Mouse (Mus musculus): ENCODE measurements at regions not wholly inside any gene's neighbourhood (a gene's known extent, or its start where the extent isn't known, plus 50 kb on each side); places are given as distances from the start of the nearest gene placed in this dataset.

DNA sequence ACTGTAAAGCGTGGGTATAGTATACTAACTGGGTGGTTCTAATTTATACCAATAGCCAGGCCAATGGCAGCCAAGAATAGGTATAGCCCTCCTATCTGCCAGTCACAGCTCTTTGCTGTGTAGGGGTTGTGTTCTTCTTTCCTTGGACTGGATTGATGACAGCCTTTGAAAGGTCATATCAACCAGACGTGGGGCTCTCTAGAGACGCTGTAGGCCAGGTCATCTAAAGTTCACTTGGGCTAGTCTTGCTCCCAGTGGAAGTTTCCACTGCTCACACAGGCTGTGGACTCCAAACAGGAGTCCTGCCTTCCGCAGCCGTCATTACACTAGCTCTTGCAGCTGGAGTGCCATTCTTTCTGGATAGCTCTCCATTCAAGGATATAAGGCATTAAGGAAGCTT lies 220.3 kb downstream of the Gja1 start:
- no peak for DNase-seq

DNA sequence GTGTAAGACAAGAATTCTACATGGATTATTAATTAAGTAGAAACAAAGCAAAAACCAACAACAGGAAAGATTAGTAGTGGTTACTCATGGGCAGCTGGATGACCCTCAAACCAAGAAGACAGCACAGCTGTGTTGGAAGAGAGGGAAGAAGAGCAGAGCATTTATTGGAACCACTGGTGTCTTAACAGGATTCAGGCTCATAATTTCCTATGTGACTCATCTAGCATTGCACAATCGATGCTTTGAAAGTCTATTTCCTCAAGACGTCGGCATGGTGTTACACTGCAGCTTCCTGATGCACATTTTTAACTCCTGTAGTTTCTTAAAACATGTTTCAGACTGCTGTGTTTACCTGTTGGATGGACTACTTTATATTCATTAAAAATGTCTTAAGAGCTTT lies 221.1 kb downstream of the Gja1 start:
- DNase-seq = no peak

DNA sequence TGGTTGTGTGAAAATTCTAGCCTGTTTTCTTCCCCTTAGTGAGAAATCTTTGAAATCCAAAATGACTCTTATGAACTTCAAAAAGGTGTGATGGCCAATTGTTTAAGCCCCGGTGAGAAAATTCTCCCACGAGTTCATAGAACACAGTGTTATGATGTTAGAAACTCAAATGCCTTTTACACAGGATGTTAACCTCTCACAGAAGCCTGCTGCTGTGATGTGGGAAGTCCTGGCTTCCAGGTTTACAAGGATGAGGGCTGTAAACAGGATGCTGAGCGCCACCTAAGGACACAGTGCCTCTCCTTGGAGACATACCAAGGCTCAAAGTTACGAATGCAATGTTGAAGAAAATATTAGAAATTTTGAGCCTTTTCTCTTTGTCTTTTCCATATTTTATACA lies 222.8 kb downstream of the Gja1 start:
- DNase-seq = peak; percentile 13

GRCm38 (mm10) chr10:56611564-56612288 lies 234.6 kb downstream of the Gja1 start:
- no peak for DNase-seq

GRCm38 (mm10) chr10:56642656-56643055 lies 265.5 kb downstream of the Gja1 start:
- DNase-seq = no peak

- no peak for DNase-seq
Measured at GRCm38 (mm10) chr10:56643376-56644135, 266.4 kb downstream of the Gja1 start.

- no peak for DNase-seq
Measured at GRCm38 (mm10) chr10:56660501-56660900, 283.4 kb downstream of the Gja1 start.

DNA sequence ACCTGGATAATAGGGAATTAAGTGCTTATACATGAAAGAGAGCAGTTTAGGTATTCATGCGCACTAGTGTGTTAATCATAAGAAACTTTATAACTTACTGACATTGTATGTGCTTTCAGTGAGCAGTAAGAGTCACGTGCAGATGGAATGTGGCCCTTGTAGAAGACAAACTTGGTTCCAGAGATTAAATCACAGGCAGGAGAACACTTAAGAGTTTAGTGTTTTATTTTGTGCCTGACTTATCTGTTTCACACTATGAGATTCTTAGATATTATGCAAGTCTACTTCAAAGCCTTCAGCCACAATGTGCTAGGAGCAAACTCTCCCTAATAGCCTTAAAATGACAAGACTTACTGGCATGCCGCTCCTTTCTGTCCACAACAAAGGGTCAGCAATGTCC lies 296.8 kb downstream of the Gja1 start:
- DNase-seq = no peak

GRCm38 (mm10) chr10:56682901-56683300 lies 305.8 kb downstream of the Gja1 start:
- DNase-seq = no peak

DNA sequence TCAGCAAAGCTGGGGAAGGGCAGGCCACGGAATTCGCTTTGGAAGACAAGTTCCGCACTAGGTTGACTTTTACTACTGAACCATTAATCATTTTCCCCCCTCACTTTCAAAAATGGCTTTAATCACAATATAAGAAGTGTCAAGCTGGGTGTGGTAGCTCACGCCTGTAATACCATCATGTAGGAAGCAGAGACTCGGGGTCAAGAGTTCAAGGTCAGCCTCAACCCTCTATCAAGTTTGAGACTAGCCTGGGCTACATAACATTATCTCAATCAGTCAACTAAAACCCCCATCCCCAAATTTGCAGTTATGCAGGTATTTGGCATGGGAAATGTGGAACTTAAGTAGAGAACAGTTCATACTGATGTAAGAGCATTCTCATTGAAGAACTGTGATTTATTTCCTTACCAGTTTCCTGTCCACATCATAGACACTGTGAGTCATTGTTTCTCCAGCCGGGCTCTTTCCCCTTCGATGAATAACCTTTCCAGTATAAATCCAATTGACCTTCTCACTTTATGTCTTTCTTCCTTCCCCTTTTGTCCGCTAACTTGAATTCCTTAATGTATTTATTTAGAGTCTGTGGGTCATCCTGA lies 308.6 kb downstream of the Gja1 start:
- no peak for DNase-seq

- DNase-seq = no peak
Measured at GRCm38 (mm10) chr10:56691467-56691866, 314.3 kb downstream of the Gja1 start.

GRCm38 (mm10) chr10:56695100-56695499 lies 318.0 kb downstream of the Gja1 start:
- DNase-seq = no peak

DNA sequence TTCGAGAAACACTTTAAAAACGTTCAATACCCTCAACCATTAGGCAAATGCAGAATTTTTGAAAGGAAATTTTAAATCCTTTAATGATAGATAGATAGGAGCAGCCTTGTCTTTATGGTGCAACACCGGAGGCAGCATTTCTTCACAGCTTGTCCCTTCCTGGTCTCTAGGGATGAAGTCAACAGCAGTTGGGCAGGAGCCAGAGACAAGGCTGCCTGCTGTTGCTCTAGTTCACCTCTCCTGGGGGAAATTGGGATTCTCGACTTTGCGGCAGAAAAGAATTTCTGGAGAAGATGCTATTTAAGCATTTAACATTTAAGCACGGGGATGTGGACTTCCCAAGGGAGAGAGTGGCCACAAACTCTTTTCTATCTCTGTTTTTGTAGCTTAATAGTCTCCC lies 323.0 kb downstream of the Gja1 start:
- DNase-seq = no peak

GRCm38 (mm10) chr10:56708411-56708810 lies 331.3 kb downstream of the Gja1 start:
- no peak for DNase-seq

DNA sequence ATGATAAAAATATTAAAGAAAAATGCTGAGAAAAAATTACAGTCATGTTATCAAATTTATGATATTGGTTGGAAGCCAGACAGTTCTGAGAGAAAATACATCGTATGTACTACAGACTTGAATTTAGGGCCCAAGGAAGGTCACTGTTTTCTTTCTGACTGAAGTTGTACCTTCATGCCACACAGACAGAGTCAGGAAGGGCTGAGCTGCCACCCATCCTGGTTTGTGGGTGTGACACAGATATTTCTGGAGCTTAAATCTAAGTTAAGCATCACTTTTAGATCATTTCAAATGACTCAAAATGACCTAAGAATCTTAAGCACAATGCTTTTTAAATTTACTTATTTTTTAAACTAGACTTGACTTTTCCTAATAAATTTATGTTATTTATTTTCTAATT lies 331.8 kb downstream of the Gja1 start:
- DNase-seq = no peak

DNA sequence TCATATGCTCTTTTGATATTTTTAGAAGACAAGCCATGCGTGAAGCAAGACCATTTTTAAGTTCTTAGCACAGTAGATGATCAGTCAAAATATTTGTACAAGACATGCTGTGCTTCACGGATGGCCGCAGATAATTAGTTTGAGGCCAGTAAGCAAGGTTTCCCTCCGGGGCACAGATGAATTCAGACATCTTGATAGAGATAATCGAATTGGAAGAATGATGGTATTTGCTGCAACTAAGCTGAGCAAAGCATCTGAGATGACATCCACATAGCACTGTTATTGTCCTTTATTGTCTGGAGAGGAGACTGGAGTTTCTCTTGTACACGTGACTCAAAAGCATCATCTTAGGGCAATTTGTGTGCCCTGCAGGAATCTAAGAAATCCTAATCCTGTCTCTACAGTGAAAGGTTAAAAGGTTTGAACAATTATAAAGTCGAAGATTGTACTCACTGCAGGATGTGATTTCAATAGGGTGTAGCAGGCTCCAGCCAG lies 335.5 kb downstream of the Gja1 start:
- no peak for DNase-seq

DNA sequence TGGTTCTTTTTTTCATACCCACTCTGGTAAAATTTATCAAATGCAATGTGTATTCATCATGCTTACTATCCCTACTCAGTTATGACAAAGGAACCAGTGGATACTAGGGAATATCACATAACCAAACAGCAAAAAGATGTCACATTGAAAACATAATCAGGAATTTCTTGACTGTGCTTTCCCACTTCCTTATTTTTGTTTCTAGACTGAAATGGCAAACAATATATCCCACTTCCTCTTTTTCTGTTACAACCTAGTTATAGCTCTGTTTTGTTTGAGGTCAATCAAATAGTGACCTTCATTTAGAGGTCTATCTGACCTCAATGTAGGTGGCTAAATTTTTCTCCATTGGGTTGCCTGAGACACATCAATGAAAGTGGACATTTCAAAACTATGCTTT lies 359.9 kb downstream of the Gja1 start:
- DNase-seq = no peak

- no peak for DNase-seq
Measured at GRCm38 (mm10) chr10:56739621-56740020, 362.5 kb downstream of the Gja1 start.

DNA sequence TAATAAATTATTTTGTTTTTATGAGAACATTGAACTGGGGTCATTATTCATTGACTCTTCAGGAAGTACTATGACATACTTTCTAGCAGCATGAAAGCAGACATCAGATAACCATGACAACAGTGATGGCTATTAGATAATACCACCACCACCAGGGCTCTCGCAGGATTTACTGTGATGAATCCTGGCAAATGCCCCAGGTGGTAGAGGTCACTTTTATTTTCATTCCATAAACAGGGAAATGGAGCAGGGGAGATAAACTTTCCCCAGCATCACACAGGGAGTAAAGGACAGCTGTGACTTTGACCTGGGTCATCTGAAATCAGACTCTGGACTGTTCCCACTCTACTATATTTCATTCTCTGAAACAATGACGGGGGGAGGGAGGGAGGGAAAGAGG lies 375.0 kb downstream of the Gja1 start:
- peak; percentile 30 for DNase-seq

- DNase-seq = no peak
Measured at GRCm38 (mm10) chr10:56753576-56753975, 376.4 kb downstream of the Gja1 start.

GRCm38 (mm10) chr10:56754546-56755175 lies 377.5 kb downstream of the Gja1 start:
- peak; percentile 49 for DNase-seq

GRCm38 (mm10) chr10:56770629-56771028 lies 393.5 kb downstream of the Gja1 start:
- DNase-seq = no peak

DNA sequence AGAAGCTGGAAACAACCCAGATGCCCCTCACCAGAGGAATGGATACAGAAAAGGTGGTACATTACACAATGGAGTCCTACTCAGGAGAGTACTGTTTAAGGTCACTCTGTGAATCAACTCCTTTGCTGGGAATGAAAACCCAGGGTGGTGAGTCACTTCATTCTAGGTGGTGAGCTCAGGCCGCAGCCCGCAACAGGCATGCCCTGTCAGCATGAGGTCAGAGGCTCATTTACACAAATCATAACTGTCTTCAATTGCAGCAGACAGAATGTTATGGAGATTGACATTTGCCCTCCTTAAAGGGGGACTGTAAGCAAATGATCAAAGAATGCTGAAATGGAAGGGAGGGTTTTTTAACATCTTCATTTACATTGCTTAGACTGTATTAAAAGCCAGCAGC lies 405.1 kb downstream of the Gja1 start:
- no peak for DNase-seq

DNA sequence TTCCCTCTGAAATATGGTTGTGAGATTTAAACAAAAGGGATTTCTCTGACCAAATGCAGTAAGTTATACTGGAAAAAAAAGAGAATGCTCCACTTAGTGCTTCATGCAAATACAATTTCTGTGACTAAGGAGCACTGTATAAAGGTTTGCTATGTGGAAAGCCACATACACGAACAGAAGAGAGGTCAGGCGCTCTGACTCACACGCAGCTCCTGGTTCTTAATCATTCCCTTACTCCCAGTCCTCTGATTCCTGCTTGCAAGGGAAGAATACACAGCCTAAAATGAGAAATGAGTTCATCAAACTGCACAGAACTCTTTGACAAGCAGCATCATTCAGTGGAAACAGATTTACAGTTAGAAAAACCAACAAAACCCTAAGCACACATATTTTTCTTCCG lies 406.8 kb downstream of the Gja1 start:
- DNase-seq = no peak
